Comparison of ENCODE assay signal across 19 mouse cellular contexts in the genomic region with DNA sequence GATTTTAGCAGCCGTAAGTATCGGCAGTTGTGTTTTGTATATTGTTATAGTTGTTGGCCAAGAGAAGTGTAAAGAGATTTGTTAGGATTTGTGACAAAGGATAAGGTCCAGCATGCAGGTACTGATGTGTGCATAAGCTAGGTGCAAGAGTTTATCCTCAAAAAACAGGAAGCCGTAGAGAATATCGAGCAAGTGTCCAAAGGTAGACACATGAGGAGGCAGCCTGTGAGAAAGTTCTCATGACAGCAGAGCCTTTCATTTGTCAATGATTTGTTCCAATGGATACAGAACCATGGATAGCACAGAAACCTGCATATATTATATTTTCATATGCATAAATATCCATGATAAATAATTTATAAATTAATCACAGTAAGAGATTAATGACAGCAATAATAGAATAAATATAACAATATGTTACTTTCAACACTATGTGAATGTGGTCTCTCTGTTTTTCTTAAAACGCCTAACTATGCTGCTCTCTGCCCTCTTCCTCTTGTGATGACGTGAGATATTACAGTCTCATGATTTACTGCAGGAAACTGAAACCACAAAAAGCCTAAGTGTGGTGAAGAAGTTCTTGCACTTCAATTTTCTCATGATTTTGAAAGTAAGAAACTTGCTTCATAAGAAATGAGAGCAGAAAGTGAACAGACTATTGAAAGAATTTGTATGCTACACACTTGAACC. TPM values are rescaled to one million over a fixed set of nuclear protein-coding genes. Genes with fewer than 3 reads are reported as not detected.
DNase-seq lines count a peak whose midpoint lies in the region; ATAC-seq and TF ChIP-seq lines count a peak whose summit lies in the region.
"Had no signal": no experiment of that assay in that cellular context is flagged by ENCODE, and none has a peak within 500 bp of the region (broad histone marks: within the 10 kb centered on the region; RNA-seq: fewer than 3 reads in every experiment).

No protein-coding gene starts in this region.

- no peak overlapping the region for H3K4me2 ChIP-seq in liver, postnatal 0 days (ENCODE audit: low read depth, low read length)
- H3K4me2 ChIP-seq: embryonic facial prominence, embryonic 15.5 days; midbrain, embryonic 12.5 days; neural tube, embryonic 15.5 days had no signal

- TF ChIP-seq EP300 in liver, postnatal 0 days (IDR thresholded peaks at IDR 0.05; ENCODE audit: low read depth), result no peak

- DNase-seq in liver, adult 2 months (ENCODE audit: extremely low read depth, low read depth, low spot score), result peak; percentile 42
- DNase-seq in liver, postnatal 0 days, result no peak
- DNase-seq in CD4-positive, CD25-positive, alpha-beta regulatory T cell, adult 2 months (ENCODE audit: low read depth, low spot score), result peak; percentile 86
- DNase-seq in fibroblast of lung, adult 2 months (ENCODE audit: low read depth), result peak; percentile 49
- DNase-seq in natural killer cell, adult 2 months (ENCODE audit: low spot score in 2 of 2), result peak; percentile 50 to 67
- no peak for DNase-seq in layer of hippocampus, adult 18-20 months (ENCODE audit: low spot score in 2 of 2)
- DNase-seq in cerebellum, postnatal 25 days, result no peak
- DNase-seq in liver, result no peak
- DNase-seq: cerebellum, postnatal 14 days; heart, postnatal 14 days; kidney, adult 11 months; layer of hippocampus, adult 9-11 months; lung, adult 2 months; right cerebral cortex, postnatal 25 days had no signal

- H3K27me3 ChIP-seq in liver, adult 2 months (ENCODE audit: control insufficient read depth, insufficient read depth, low read length), result no peaks in the 10 kb centered on the region
- H3K27me3 ChIP-seq in liver, postnatal 0 days (ENCODE audit: insufficient read depth, low read length), result no peaks in the 10 kb centered on the region
- H3K27me3 ChIP-seq: embryonic facial prominence, embryonic 15.5 days; midbrain, embryonic 12.5 days; neural tube, embryonic 15.5 days had no signal

- no peaks in the 10 kb centered on the region for H3K9me3 ChIP-seq in liver, postnatal 0 days (ENCODE audit: low read length)
- H3K9me3 ChIP-seq: embryonic facial prominence, embryonic 15.5 days; limb, embryonic 10.5 days; midbrain, embryonic 12.5 days; neural tube, embryonic 15.5 days had no signal

- no peak overlapping the region for H3K9ac ChIP-seq in liver, adult 2 months (ENCODE audit: low read depth, low read length)
- no peak overlapping the region for H3K9ac ChIP-seq in liver, postnatal 0 days (replicated peaks)
- H3K9ac ChIP-seq: embryonic facial prominence, embryonic 15.5 days; midbrain, embryonic 12.5 days; neural tube, embryonic 15.5 days had no signal

- no peaks in the 10 kb centered on the region for H3K36me3 ChIP-seq in liver, adult 2 months (ENCODE audit: control insufficient read depth, insufficient read depth, low read length)
- H3K36me3 ChIP-seq in liver, postnatal 0 days (replicated peaks; ENCODE audit: insufficient read depth, low read length), result no peaks in the 10 kb centered on the region
- H3K36me3 ChIP-seq: embryonic facial prominence, embryonic 15.5 days; limb, embryonic 10.5 days; midbrain, embryonic 12.5 days; neural tube, embryonic 15.5 days had no signal

- TF ChIP-seq CTCF in liver, adult 2 months (IDR thresholded peaks at IDR 0.05; ENCODE audit: low read depth, low read length), result no peak
- no peak for TF ChIP-seq CTCF in liver, postnatal 0 days (IDR thresholded peaks at IDR 0.05; ENCODE audit: low read depth)

- no peak for TF ChIP-seq POLR2A in liver, adult 2 months (IDR thresholded peaks at IDR 0.05; ENCODE audit: extremely low read depth, insufficient read depth, low read length)

- no peak for ATAC-seq in liver, postnatal 0 days
- ATAC-seq: forebrain, embryonic 16.5 days had no signal

- no peaks in the 10 kb centered on the region for H3K79me2 ChIP-seq in liver, adult 2 months (ENCODE audit: control insufficient read depth, insufficient read depth, low read length)

- H3K27ac ChIP-seq in liver, adult 2 months (replicated peaks; ENCODE audit: insufficient read depth, low read depth, low read length), result no peak overlapping the region
- no peak overlapping the region for H3K27ac ChIP-seq in liver, postnatal 0 days (ENCODE audit: low read depth)
- H3K27ac ChIP-seq: embryonic facial prominence, embryonic 15.5 days; limb, embryonic 10.5 days; midbrain, embryonic 12.5 days; neural tube, embryonic 15.5 days had no signal

- H3K4me1 ChIP-seq in liver, adult 2 months (ENCODE audit: control insufficient read depth, insufficient read depth, low read length), result peaks cover 6% of the 10 kb centered on the region; the same call in 1 of the 2 replicates
- no peaks in the 10 kb centered on the region; the same call in 1 of the 2 replicates for H3K4me1 ChIP-seq in liver, postnatal 0 days (ENCODE audit: insufficient read depth)
- H3K4me1 ChIP-seq: embryonic facial prominence, embryonic 15.5 days; limb, embryonic 10.5 days; midbrain, embryonic 12.5 days; neural tube, embryonic 15.5 days had no signal

- H3K4me3 ChIP-seq in liver, adult 2 months (ENCODE audit: insufficient read depth, low read depth, low read length), result no peak overlapping the region
- H3K4me3 ChIP-seq in liver, postnatal 0 days (ENCODE audit: low read depth, low read length), result no peak overlapping the region
- H3K4me3 ChIP-seq: embryonic facial prominence, embryonic 15.5 days; limb, embryonic 10.5 days; midbrain, embryonic 12.5 days; neural tube, embryonic 15.5 days had no signal

- 85% methylated on average over 6 of the region's 6 CpGs for WGBS in liver, adult 2 months
- 44% methylated on average over 6 of the region's 6 CpGs for WGBS in liver, postnatal 0 days (ENCODE audit: insufficient replicate concordance)

RNA-seq across cellular contexts. Expression of a gene that starts 15.5 kb away (rescaled TPM):
- total RNA-seq in liver, adult 2 months (2014; rRNA removed), result 8.9 and 12.5 TPM in 2 replicates
- 2.1 and 2.2 TPM in 2 replicates for polyA plus RNA-seq in liver, adult 2 months (2012; rRNA removed)
- polyA plus RNA-seq in liver, postnatal 0 days (2015; fragmentation: Nextera tagmentation; extraction: Ambion mirVana), result 1.9 and 2.0 TPM in 2 replicates
- 10 to 100 TPM; 14.1 to 14.2 TPM for total RNA-seq in layer of hippocampus, adult 18-20 months (2021)

RNA-seq across cellular contexts. Expression of a gene that starts 52.7 kb away (rescaled TPM):
- 0.55 and 0.81 TPM in 2 replicates for total RNA-seq in liver, adult 2 months (2014; rRNA removed)
- 0.06 and 0.21 TPM in 2 replicates for polyA plus RNA-seq in liver, adult 2 months (2012; rRNA removed)
- 0.02 and 0.07 TPM in 2 replicates for polyA plus RNA-seq in liver, postnatal 0 days (2015; fragmentation: Nextera tagmentation; extraction: Ambion mirVana)
- 10 to 100 TPM; 30.8 to 31.7 TPM for total RNA-seq in layer of hippocampus, adult 18-20 months (2021)

Comparison
In these comparisons a context has a peak if more than half of its experiments do, and no peak if none do; other contexts are left out.
1. DNase-seq: peak in liver, adult 2 months (single experiment), CD4-positive, CD25-positive, alpha-beta regulatory T cell, adult 2 months (single experiment), fibroblast of lung, adult 2 months (single experiment) and natural killer cell, adult 2 months (2 of 2); none in liver, postnatal 0 days (single experiment), layer of hippocampus, adult 18-20 months (0 of 2), cerebellum, postnatal 25 days (0 of 2) and liver (single experiment).
2. RNA of a gene that starts 52.7 kb away (total RNA-seq): 30.8 to 31.7 TPM in layer of hippocampus, adult 18-20 months; 0.55 to 0.81 TPM in liver, adult 2 months; every median in the first group is over 10 times any median in the second.